Mouse (Mus musculus) myocyte (in vitro differentiated cells): ENCODE data around the gene Krt90. TPM values are rescaled to one million over a fixed set of nuclear protein-coding genes. Genes with fewer than 3 reads are reported as not detected.

Experiments
- H3K27me3 ChIP-seq: one replicate; pipeline ENCODE4 v1.6.1; 2011; ENCODE audit not compliant: control insufficient read depth, insufficient read depth, insufficient read length
- H3K36me3 ChIP-seq: one replicate; pipeline ENCODE4 v1.6.1; 2011; ENCODE audit not compliant: control insufficient read depth, insufficient read depth
- H3K4me2 ChIP-seq: one replicate; pipeline ENCODE4 v1.6.1; 2011; ENCODE audit warnings: low read depth, control low read depth
- H3K4me3 ChIP-seq: one replicate; pipeline ENCODE4 v1.5.1; 2011; ENCODE audit warnings: mild to moderate bottlenecking, control low read depth, moderate library complexity
- H3K79me2 ChIP-seq: one replicate; pipeline ENCODE4 v1.6.1; 2011; ENCODE audit not compliant: control insufficient read depth, insufficient read depth
- H3ac ChIP-seq: one replicate; pipeline ENCODE4 v1.6.1; 2011; ENCODE audit not compliant: control insufficient read depth, insufficient read length
- CEBPB ChIP-seq: IDR thresholded peaks from 2 replicates; pipeline ENCODE4 v1.6.1; 2011; ENCODE audit warnings: mild to moderate bottlenecking, moderate library complexity; ENCODE audit not compliant: poor library complexity, insufficient read depth, severe bottlenecking
- E2F4 ChIP-seq: IDR thresholded peaks from one replicate; pipeline ENCODE4 v1.6.1; 2011; ENCODE audit warnings: mild to moderate bottlenecking, control low read depth, moderate library complexity; ENCODE audit not compliant: insufficient read depth
- MAX ChIP-seq: IDR thresholded peaks from one replicate; pipeline ENCODE4 v1.6.1; 2011; ENCODE audit warnings: low read depth, mild to moderate bottlenecking, control low read depth
- MYOD1 ChIP-seq, 3 experiments: IDR thresholded peaks; one replicate each; pipeline ENCODE4 v1.6.1; 2011; ENCODE audit warnings: control low read depth in 2 of 3, low read depth in 2 of 3, mild to moderate bottlenecking in 2 of 3, moderate library complexity in 1 of 3; ENCODE audit not compliant: insufficient read length in 2 of 3, control insufficient read depth in 1 of 3
- MYOG ChIP-seq, 3 experiments: IDR thresholded peaks; one replicate each; pipeline ENCODE4 v1.6.1; 2011; ENCODE audit warnings: control low read depth in 2 of 3, low read depth in 2 of 3, mild to moderate bottlenecking in 2 of 3; ENCODE audit not compliant: insufficient read length in 2 of 3, control insufficient read depth in 1 of 3, insufficient read depth in 1 of 3
- POLR2A ChIP-seq: IDR thresholded peaks from one replicate; pipeline ENCODE4 v1.6.1; 2011; ENCODE audit warnings: low read depth, mild to moderate bottlenecking, control low read depth, moderate library complexity; ENCODE audit not compliant: insufficient read length
- POLR2AphosphoS2 ChIP-seq: IDR thresholded peaks from one replicate; pipeline ENCODE4 v1.6.1; 2011; ENCODE audit warnings: low read depth, control low read depth; ENCODE audit not compliant: insufficient read length
- REST ChIP-seq: IDR thresholded peaks from one replicate; pipeline ENCODE4 v1.6.1; 2011; ENCODE audit warnings: mild to moderate bottlenecking, control low read depth, moderate library complexity; ENCODE audit not compliant: insufficient read depth, insufficient read length
- SRF ChIP-seq: IDR thresholded peaks from one replicate; pipeline ENCODE4 v1.6.1; 2011; ENCODE audit warnings: low read depth; ENCODE audit not compliant: control insufficient read depth, insufficient read length
- TCF12 ChIP-seq: IDR thresholded peaks from one replicate; pipeline ENCODE4 v1.6.1; 2011; ENCODE audit warnings: mild to moderate bottlenecking, control low read depth; ENCODE audit not compliant: poor library complexity, insufficient read depth, severe bottlenecking
- TCF3 ChIP-seq: IDR thresholded peaks from one replicate; pipeline ENCODE4 v1.6.1; 2011; ENCODE audit warnings: low read depth, control low read depth; ENCODE audit not compliant: insufficient read length
- USF1 ChIP-seq: IDR thresholded peaks from one replicate; pipeline ENCODE4 v1.6.1; 2011; ENCODE audit warnings: low read depth, mild to moderate bottlenecking, control low read depth, moderate library complexity
- polyA plus RNA-seq: library from polyadenylated mRNA; unstranded; fragments of >200 nt; fragmentation: generic; extraction: Trizol; gene quantifications from one replicate; pipeline ENCODE4 v1.2.1, GENCODE M21; 2012; ENCODE audit warnings: missing spikeins

Gene Krt90
- polyA plus RNA-seq, 1 experiment, result not detected

GRCm38 (mm10) chr15:101581701-101582100 lies 19.0 kb upstream of the Krt90 start:
- H3K79me2 ChIP-seq, result no peaks in the 10 kb centered on the region
- H3K27me3 ChIP-seq, result peaks cover 5% of the 10 kb centered on the region
- no peak overlapping the region for H3K4me2 ChIP-seq
- TF ChIP-seq E2F4, result no peak
- no peak for TF ChIP-seq SRF
- TF ChIP-seq REST, result no peak
- TF ChIP-seq USF1, result no peak
- no peak for TF ChIP-seq TCF3
- TF ChIP-seq POLR2A, result no peak
- no peak for TF ChIP-seq POLR2AphosphoS2
- TF ChIP-seq TCF12, result no peak
- TF ChIP-seq MAX, result no peak
- TF ChIP-seq MYOD1 (IDR thresholded peaks at IDR 0.05; ENCODE audit: control insufficient read depth in 1 of 3, insufficient read length in 2 of 3, low read depth in 2 of 3), result no peak
- H3K4me3 ChIP-seq, result no peak overlapping the region
- H3K36me3 ChIP-seq, result no peaks in the 10 kb centered on the region
- H3ac ChIP-seq, result no peak overlapping the region

DNA sequence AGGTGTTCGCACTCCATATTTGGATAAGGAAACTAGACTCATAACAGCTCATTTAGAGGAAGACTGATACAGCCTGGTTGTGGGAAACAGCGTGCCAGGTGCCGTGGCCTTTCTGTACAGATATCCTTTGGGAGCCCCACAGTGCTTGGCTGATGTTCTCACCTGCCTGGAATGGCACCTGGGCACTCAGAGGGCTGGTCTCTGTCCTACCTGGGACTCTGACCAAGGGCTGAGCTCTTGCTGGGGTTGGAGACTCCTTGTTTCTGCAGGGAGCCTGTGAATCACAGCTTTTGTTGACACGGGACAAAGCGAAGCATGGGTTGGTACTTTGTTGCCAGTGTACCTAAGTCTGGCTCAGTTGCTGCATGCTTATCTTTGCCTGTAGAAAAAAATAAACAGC lies 12.8 kb upstream of the Krt90 start:
- Histone ChIP-seq H3K27me3 (peaks cover 49% of the 10 kb centered on the region), H3K79me2 (no peaks in the 10 kb centered on the region), H3ac (no peak overlapping the region), H3K4me2 (no peak overlapping the region), H3K36me3 (no peaks in the 10 kb centered on the region), H3K4me3 (no peak overlapping the region)
- no peak for TF ChIP-seq REST
- no peak for TF ChIP-seq MYOD1 (IDR thresholded peaks at IDR 0.05; ENCODE audit: control insufficient read depth in 1 of 3, insufficient read length in 2 of 3, low read depth in 2 of 3)
- TF ChIP-seq POLR2AphosphoS2, result no peak
- no peak for TF ChIP-seq MAX
- TF ChIP-seq POLR2A, result no peak
- no peak for TF ChIP-seq USF1
- TF ChIP-seq TCF12, result no peak
- TF ChIP-seq E2F4, result no peak
- TF ChIP-seq TCF3, result no peak
- TF ChIP-seq SRF, result no peak
- no peak for TF ChIP-seq MYOG (IDR thresholded peaks at IDR 0.05; ENCODE audit: control insufficient read depth in 1 of 3, insufficient read depth in 1 of 3, insufficient read length in 2 of 3, low read depth in 2 of 3)
- TF ChIP-seq CEBPB, result no peak

GRCm38 (mm10) chr15:101573796-101574345 lies 11.1 kb upstream of the Krt90 start, which contains the start of gene Krt75:
Gene Krt75, minus strand, starts transcription at chr15:101573904.
- Histone ChIP-seq H3K36me3 (no peaks in the 10 kb centered on the region), H3K4me3 (no peak within 1 kb of the TSS), H3K27me3 (peaks cover 63% of the 10 kb centered on the region), H3K4me2 (no peak within 1 kb of the TSS), H3ac (no peak within 1 kb of the TSS), H3K79me2 (no peaks in the 10 kb centered on the region)
- no peak for TF ChIP-seq MYOD1 (IDR thresholded peaks at IDR 0.05; ENCODE audit: control insufficient read depth in 1 of 3, insufficient read length in 2 of 3, low read depth in 2 of 3)
- no peak for TF ChIP-seq POLR2AphosphoS2
- TF ChIP-seq E2F4, result no peak
- TF ChIP-seq MYOG (IDR thresholded peaks at IDR 0.05; ENCODE audit: control insufficient read depth in 1 of 3, insufficient read depth in 1 of 3, insufficient read length in 2 of 3, low read depth in 2 of 3), result no peak
- no peak for TF ChIP-seq REST
- TF ChIP-seq MAX, result no peak
- TF ChIP-seq SRF, result no peak

GRCm38 (mm10) chr15:101567780-101568179 lies 5.0 kb upstream of the Krt90 start:
- no peaks in the 10 kb centered on the region for H3K36me3 ChIP-seq
- no peak overlapping the region for H3K4me2 ChIP-seq
- H3K4me3 ChIP-seq, result no peak overlapping the region
- TF ChIP-seq TCF3 (no peak), CEBPB (no peak), MAX (no peak), SRF (no peak), POLR2A (no peak), TCF12 (no peak), POLR2AphosphoS2 (no peak), USF1 (no peak), MYOG (IDR thresholded peaks at IDR 0.05; ENCODE audit: control insufficient read depth in 1 of 3, insufficient read depth in 1 of 3, insufficient read length in 2 of 3, low read depth in 2 of 3) (no peak), MYOD1 (IDR thresholded peaks at IDR 0.05; ENCODE audit: control insufficient read depth in 1 of 3, insufficient read length in 2 of 3, low read depth in 2 of 3) (no peak), E2F4 (no peak), REST (no peak)
- no peaks in the 10 kb centered on the region for H3K79me2 ChIP-seq
- peaks cover 70% of the 10 kb centered on the region for H3K27me3 ChIP-seq
- no peak overlapping the region for H3ac ChIP-seq

DNA sequence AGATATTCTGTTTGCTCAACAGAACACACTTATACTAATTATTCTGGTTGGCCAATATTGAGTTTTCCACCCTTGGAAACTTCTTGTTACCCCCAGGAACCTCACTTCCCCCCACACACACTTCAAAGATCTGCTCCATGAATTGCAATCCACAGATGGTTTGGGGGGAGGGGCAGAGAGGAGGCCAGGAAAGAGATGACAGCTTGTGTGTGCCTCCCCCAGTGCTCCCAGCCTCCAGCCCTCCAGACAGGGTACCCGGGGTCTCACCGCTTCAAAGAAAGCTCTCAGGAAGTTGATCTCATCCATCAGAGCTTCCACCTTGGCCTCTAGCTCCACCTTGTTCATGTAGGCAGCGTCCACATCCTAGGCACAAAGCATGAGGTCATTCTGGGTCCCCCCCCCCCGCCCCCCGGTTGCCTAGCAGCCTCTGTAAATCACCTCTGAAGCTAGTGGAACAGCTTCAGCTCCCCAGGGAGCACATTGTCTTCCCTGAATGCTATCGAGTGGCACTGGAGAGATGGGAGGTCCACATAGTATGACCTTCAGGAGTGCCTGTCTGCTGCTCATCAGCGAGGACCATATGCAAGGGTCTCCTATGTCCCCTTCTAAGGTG lies 4.6 kb downstream of the Krt90 start:
- Histone ChIP-seq H3K4me3 (no peak overlapping the region), H3K36me3 (no peaks in the 10 kb centered on the region), H3K4me2 (no peak overlapping the region), H3K27me3 (peaks cover 77% of the 10 kb centered on the region), H3K79me2 (no peaks in the 10 kb centered on the region), H3ac (no peak overlapping the region)
- TF ChIP-seq TCF12 (no peak), MYOD1 (IDR thresholded peaks at IDR 0.05; ENCODE audit: control insufficient read depth in 1 of 3, insufficient read length in 2 of 3, low read depth in 2 of 3) (no peak), POLR2A (no peak)
